Mouse (Mus musculus) limb, embryonic 10.5 days (tissue): Measurements from ENCODE around the gene Emilin2. TPM values are rescaled to one million over a fixed set of nuclear protein-coding genes. Genes with fewer than 3 reads are reported as not detected.
A peak's percentile ranks its signal among the peaks of the same experiment; 100 is the strongest.

Experiments
- DNase-seq: peaks from one replicate; pipeline ENCODE4 v3.0.0-alpha.2; 2017; ENCODE audit warnings: low spot score
- H3K27ac ChIP-seq: fragments of 300-500 bp; sonication (generic); 2 replicates; pipeline ENCODE4 v1.5.1; 2016; ENCODE audit warnings: mild to moderate bottlenecking
- H3K27me3 ChIP-seq: fragments of 300-500 bp; sonication (generic); 2 replicates; pipeline ENCODE4 v1.6.1; 2016; ENCODE audit warnings: low read depth, mild to moderate bottlenecking; ENCODE audit not compliant: poor library complexity, severe bottlenecking
- H3K36me3 ChIP-seq: fragments of 300-500 bp; sonication (generic); 2 replicates; pipeline ENCODE4 v1.6.1; 2016; ENCODE audit warnings: mild to moderate bottlenecking, moderate library complexity
- H3K4me1 ChIP-seq: fragments of 300-500 bp; sonication (generic); 2 replicates; pipeline ENCODE4 v1.6.1; 2016
- H3K4me3 ChIP-seq: fragments of 300-500 bp; sonication (generic); 2 replicates; pipeline ENCODE4 v1.5.1; 2016; ENCODE audit warnings: mild to moderate bottlenecking, moderate library complexity
- H3K9me3 ChIP-seq: fragments of 300-500 bp; sonication (generic); replicated peaks from 2 replicates; pipeline ENCODE4 v1.6.1; 2016; ENCODE audit warnings: mild to moderate bottlenecking
- WGBS: fragments of 180-500 bp; shearing (Covaris S2); methylation state at CpG from one replicate; pipeline ENCODE4 v1.1.7; 2016; 5-methylcytosine and 5-hydroxymethylcytosine counted together
- polyA plus RNA-seq: library from polyadenylated mRNA; unstranded; fragments of >200 nt; fragmentation: Nextera tagmentation; extraction: Ambion mirVana; gene quantifications from 2 replicates; pipeline ENCODE4 v1.2.1, GENCODE M21; 2016

Emilin2 gene
- polyA plus RNA-seq, 1 experiment from 2014 or later = 30.0 TPM

GRCm38 (mm10) chr17:71233210-71233609 is 78.6 kb downstream of the Emilin2 start:
- WGBS = 96% methylated on average over 4 of the region's 4 CpGs
- no peak overlapping the region for H3K27ac ChIP-seq
- H3K36me3 ChIP-seq = peaks cover 81% of the 10 kb centered on the region
- H3K4me3 ChIP-seq = no peak overlapping the region
- no peaks in the 10 kb centered on the region for H3K27me3 ChIP-seq
- no peaks in the 10 kb centered on the region for H3K4me1 ChIP-seq
- no peaks in the 10 kb centered on the region for H3K9me3 ChIP-seq
- DNase-seq = no peak

- WGBS = 76% methylated on average over 2 of the region's 2 CpGs
- Histone ChIP-seq H3K36me3 (peaks cover 69% of the 10 kb centered on the region), H3K27ac (no peak overlapping the region)
These were observed 79.8 kb downstream of the Emilin2 start for GRCm38 (mm10) chr17:71231998-71232397.

GRCm38 (mm10) chr17:71230108-71230709 is 81.6 kb downstream of the Emilin2 start:
- DNase-seq = no peak
- Histone ChIP-seq H3K4me1 (no peaks in the 10 kb centered on the region), H3K9me3 (no peaks in the 10 kb centered on the region), H3K36me3 (peaks cover 65% of the 10 kb centered on the region), H3K4me3 (no peak overlapping the region), H3K27ac (no peak overlapping the region), H3K27me3 (no peaks in the 10 kb centered on the region)
- 82% methylated on average over 9 of the region's 9 CpGs for WGBS

More at GRCm38 (mm10) chr17:71231998-71232397, 79.8 kb downstream of the Emilin2 start:
- Histone ChIP-seq H3K4me3 (no peak overlapping the region), H3K27me3 (no peaks in the 10 kb centered on the region), H3K4me1 (no peaks in the 10 kb centered on the region), H3K9me3 (no peaks in the 10 kb centered on the region)
- DNase-seq = no peak

GRCm38 (mm10) chr17:71228651-71229050 is 83.1 kb downstream of the Emilin2 start:
- no peak for DNase-seq
- Histone ChIP-seq H3K36me3 (peaks cover 67% of the 10 kb centered on the region), H3K4me1 (no peaks in the 10 kb centered on the region), H3K9me3 (no peaks in the 10 kb centered on the region), H3K4me3 (no peak overlapping the region), H3K27me3 (no peaks in the 10 kb centered on the region), H3K27ac (no peak overlapping the region)
- 91% methylated on average over 7 of the region's 7 CpGs for WGBS

- no peak overlapping the region for H3K27ac ChIP-seq
- no peak overlapping the region for H3K4me3 ChIP-seq
- no peaks in the 10 kb centered on the region for H3K9me3 ChIP-seq
- 92% methylated on average over 9 of the region's 9 CpGs for WGBS
- no peaks in the 10 kb centered on the region for H3K27me3 ChIP-seq
- DNase-seq = no peak
- peaks cover 4% of the 10 kb centered on the region; the same call in 1 of the 2 replicates for H3K4me1 ChIP-seq
- H3K36me3 ChIP-seq = peaks cover 60% of the 10 kb centered on the region
These were observed 84.5 kb downstream of the Emilin2 start for GRCm38 (mm10) chr17:71227128-71227895.

GRCm38 (mm10) chr17:71225091-71225490 is 86.7 kb downstream of the Emilin2 start:
- peak; percentile 53 for DNase-seq
- Histone ChIP-seq H3K9me3 (no peaks in the 10 kb centered on the region), H3K27me3 (no peaks in the 10 kb centered on the region), H3K4me3 (no peak overlapping the region), H3K27ac (no peak overlapping the region), H3K4me1 (peaks cover 4% of the 10 kb centered on the region; the same call in 1 of the 2 replicates), H3K36me3 (peaks cover 51% of the 10 kb centered on the region)
- WGBS = 37% methylated on average over 5 of the region's 5 CpGs

- Histone ChIP-seq H3K27me3 (no peaks in the 10 kb centered on the region), H3K4me1 (peaks cover 4% of the 10 kb centered on the region; the same call in 1 of the 2 replicates), H3K27ac (no peak overlapping the region), H3K4me3 (no peak overlapping the region), H3K9me3 (no peaks in the 10 kb centered on the region), H3K36me3 (peaks cover 45% of the 10 kb centered on the region)
- no peak for DNase-seq
- 90% methylated on average over 2 of the region's 2 CpGs for WGBS
These were observed 87.3 kb downstream of the Emilin2 start for GRCm38 (mm10) chr17:71224521-71224920.

GRCm38 (mm10) chr17:71223676-71224075 is 88.1 kb downstream of the Emilin2 start:
- no peaks in the 10 kb centered on the region for H3K9me3 ChIP-seq
- peaks cover 4% of the 10 kb centered on the region; the same call in 1 of the 2 replicates for H3K4me1 ChIP-seq
- no peak overlapping the region for H3K4me3 ChIP-seq
- no peaks in the 10 kb centered on the region for H3K27me3 ChIP-seq
- no peak overlapping the region for H3K27ac ChIP-seq
- DNase-seq = no peak
- WGBS = 88% methylated on average over 5 of the region's 5 CpGs
- H3K36me3 ChIP-seq = peaks cover 43% of the 10 kb centered on the region

- peaks cover 60% of the 10 kb centered on the region for H3K36me3 ChIP-seq
- H3K27ac ChIP-seq = no peak overlapping the region
- H3K4me1 ChIP-seq = peaks cover 4% of the 10 kb centered on the region; the same call in 1 of the 2 replicates
These were observed 90.4 kb downstream of the Emilin2 start for GRCm38 (mm10) chr17:71221383-71221782.

GRCm38 (mm10) chr17:71217111-71217685 is 94.6 kb downstream of the Emilin2 start:
- Histone ChIP-seq H3K27me3 (no peaks in the 10 kb centered on the region), H3K27ac (no peak overlapping the region), H3K4me3 (no peak overlapping the region), H3K36me3 (peaks cover 35% of the 10 kb centered on the region), H3K9me3 (no peaks in the 10 kb centered on the region), H3K4me1 (peaks cover 12% of the 10 kb centered on the region)
- WGBS = 90% methylated on average over 5 of the region's 5 CpGs
- DNase-seq = no peak

More at GRCm38 (mm10) chr17:71221383-71221782, 90.4 kb downstream of the Emilin2 start:
- H3K9me3 ChIP-seq = no peaks in the 10 kb centered on the region
- 94% methylated on average over 3 of the region's 3 CpGs for WGBS
- no peak overlapping the region for H3K4me3 ChIP-seq
- no peak for DNase-seq
- no peaks in the 10 kb centered on the region for H3K27me3 ChIP-seq

- Histone ChIP-seq H3K9me3 (no peaks in the 10 kb centered on the region), H3K4me3 (no peak overlapping the region), H3K4me1 (peaks cover 17% of the 10 kb centered on the region), H3K27me3 (no peaks in the 10 kb centered on the region), H3K36me3 (peaks cover 35% of the 10 kb centered on the region), H3K27ac (no peak overlapping the region)
- WGBS = 91% methylated on average over 2 of the region's 2 CpGs
- no peak for DNase-seq
These were observed 95.5 kb downstream of the Emilin2 start for GRCm38 (mm10) chr17:71216263-71216662.

- Histone ChIP-seq H3K36me3 (peaks cover 25% of the 10 kb centered on the region), H3K4me1 (peaks cover 17% of the 10 kb centered on the region), H3K9me3 (no peaks in the 10 kb centered on the region), H3K4me3 (no peak overlapping the region), H3K27me3 (no peaks in the 10 kb centered on the region), H3K27ac (no peak overlapping the region)
- WGBS = 83% methylated on average over 2 of the region's 2 CpGs
- no peak for DNase-seq
These were observed 96.4 kb downstream of the Emilin2 start for GRCm38 (mm10) chr17:71215241-71215839.
